Mouse (Mus musculus): ENCODE results near the gene Tmem150c. TPM values are rescaled to one million over a fixed set of nuclear protein-coding genes. Genes with fewer than 3 reads are reported as not detected.

Gene Tmem150c
- polyA plus RNA-seq, 2 experiments, result 0.24 to 0.37 TPM

GRCm38 (mm10) chr5:100178781-100179165 lies 19.2 kb upstream of the Tmem150c start:
- 0 out of 4 replicates have a peak, but pooled peaks cover 0 to 3% of the 10 kb centered on the region in 2 experiments for H3K4me1 ChIP-seq (replicated peaks; ENCODE audit: control insufficient read depth in 2 of 2, insufficient read depth in 2 of 2, low read length in 1 of 2)
- no peak for DNase-seq (ENCODE audit: low read depth in 3 of 3, low spot score in 3 of 3)
- H3K9ac ChIP-seq (replicated peaks), result no peak overlapping the region
- no peaks in the 10 kb centered on the region for H3K27me3 ChIP-seq (ENCODE audit: control insufficient read depth, insufficient read depth, low read length)
- no peak overlapping the region for H3K4me3 ChIP-seq (ENCODE audit: insufficient read depth in 1 of 2, low read depth in 2 of 2, low read length in 2 of 2)
- H3K27ac ChIP-seq, result no peak overlapping the region
- no peak for TF ChIP-seq CTCF (IDR thresholded peaks at IDR 0.05; ENCODE audit: low read depth)
- no peak for TF ChIP-seq EP300 (IDR thresholded peaks at IDR 0.05; ENCODE audit: low read depth)
- no peaks in the 10 kb centered on the region for H3K36me3 ChIP-seq (replicated peaks; ENCODE audit: control insufficient read depth, insufficient read depth, low read depth)
- no peaks in the 10 kb centered on the region for H3K9me3 ChIP-seq (ENCODE audit: control insufficient read depth, low read length)
- H3K4me2 ChIP-seq (ENCODE audit: low read depth), result no peak overlapping the region
- WGBS (ENCODE audit: insufficient replicate concordance), result 22% methylated on average over 2 of the region's 2 CpGs
- ATAC-seq (ENCODE audit: insufficient read depth), result no peak

GRCm38 (mm10) chr5:100178122-100178780 lies 18.6 kb upstream of the Tmem150c start:
- DNase-seq (ENCODE audit: low read depth in 3 of 3, low spot score in 3 of 3), result no peak
- Histone ChIP-seq H3K9me3 (ENCODE audit: control insufficient read depth, low read length) (no peaks in the 10 kb centered on the region), H3K36me3 (replicated peaks; ENCODE audit: control insufficient read depth, insufficient read depth, low read depth) (no peaks in the 10 kb centered on the region), H3K9ac (replicated peaks) (no peak overlapping the region), H3K4me3 (ENCODE audit: insufficient read depth in 1 of 2, low read depth in 2 of 2, low read length in 2 of 2) (no peak overlapping the region), H3K4me2 (ENCODE audit: low read depth) (no peak overlapping the region), H3K27me3 (ENCODE audit: control insufficient read depth, insufficient read depth, low read length) (no peaks in the 10 kb centered on the region), H3K27ac (no peak overlapping the region), H3K4me1 (replicated peaks; ENCODE audit: control insufficient read depth in 2 of 2, insufficient read depth in 2 of 2, low read length in 1 of 2) (0 out of 4 replicates have a peak, but pooled peaks cover 0 to 3% of the 10 kb centered on the region in 2 experiments)
- WGBS (ENCODE audit: insufficient replicate concordance), result 55% methylated on average over 4 of the region's 4 CpGs
- no peak for ATAC-seq (ENCODE audit: insufficient read depth)
- TF ChIP-seq EP300 (IDR thresholded peaks at IDR 0.05; ENCODE audit: low read depth) (no peak), CTCF (IDR thresholded peaks at IDR 0.05; ENCODE audit: low read depth) (no peak)

- ATAC-seq (ENCODE audit: insufficient read depth) (no peak), DNase-seq (ENCODE audit: low read depth in 3 of 3, low spot score in 3 of 3) (no peak)
- H3K36me3 ChIP-seq (replicated peaks; ENCODE audit: control insufficient read depth, insufficient read depth, low read depth), result no peaks in the 10 kb centered on the region
- no peaks in the 10 kb centered on the region for H3K9me3 ChIP-seq (ENCODE audit: control insufficient read depth, low read length)
- no peak for TF ChIP-seq CTCF (IDR thresholded peaks at IDR 0.05; ENCODE audit: low read depth)
- no peak for TF ChIP-seq EP300 (IDR thresholded peaks at IDR 0.05; ENCODE audit: low read depth)
- 0 out of 4 replicates have a peak, but pooled peaks cover 0 to 3% of the 10 kb centered on the region in 2 experiments for H3K4me1 ChIP-seq (replicated peaks; ENCODE audit: control insufficient read depth in 2 of 2, insufficient read depth in 2 of 2, low read length in 1 of 2)
- H3K4me3 ChIP-seq (ENCODE audit: insufficient read depth in 1 of 2, low read depth in 2 of 2, low read length in 2 of 2), result no peak overlapping the region
- no peaks in the 10 kb centered on the region for H3K27me3 ChIP-seq (ENCODE audit: control insufficient read depth, insufficient read depth, low read length)
- H3K4me2 ChIP-seq (ENCODE audit: low read depth), result no peak overlapping the region
- no peak overlapping the region for H3K9ac ChIP-seq (replicated peaks)
- H3K27ac ChIP-seq, result no peak overlapping the region
- WGBS (ENCODE audit: insufficient replicate concordance), result 58% methylated on average over 5 of the region's 5 CpGs
Measured at GRCm38 (mm10) chr5:100177547-100177946, 17.9 kb upstream of the Tmem150c start.

- ATAC-seq (ENCODE audit: insufficient read depth) (no peak), DNase-seq (ENCODE audit: low read depth in 3 of 3, low spot score in 3 of 3) (no peak)
- Histone ChIP-seq H3K36me3 (replicated peaks; ENCODE audit: control insufficient read depth, insufficient read depth, low read depth) (no peaks in the 10 kb centered on the region), H3K9ac (replicated peaks) (no peak overlapping the region), H3K27ac (no peak overlapping the region), H3K4me2 (ENCODE audit: low read depth) (no peak overlapping the region), H3K9me3 (ENCODE audit: control insufficient read depth, low read length) (no peaks in the 10 kb centered on the region), H3K4me1 (replicated peaks; ENCODE audit: control insufficient read depth in 2 of 2, insufficient read depth in 2 of 2, low read length in 1 of 2) (no peaks in the 10 kb centered on the region), H3K4me3 (ENCODE audit: insufficient read depth in 1 of 2, low read depth in 2 of 2, low read length in 2 of 2) (no peak overlapping the region), H3K27me3 (ENCODE audit: control insufficient read depth, insufficient read depth, low read length) (no peaks in the 10 kb centered on the region)
- WGBS (ENCODE audit: insufficient replicate concordance), result 54% methylated on average over 5 of the region's 5 CpGs
- TF ChIP-seq EP300 (IDR thresholded peaks at IDR 0.05; ENCODE audit: low read depth) (no peak), CTCF (IDR thresholded peaks at IDR 0.05; ENCODE audit: low read depth) (no peak)
Measured at GRCm38 (mm10) chr5:100176096-100176495, 16.5 kb upstream of the Tmem150c start.

- ATAC-seq (ENCODE audit: insufficient read depth), result no peak
- TF ChIP-seq EP300 (IDR thresholded peaks at IDR 0.05; ENCODE audit: low read depth) (no peak), CTCF (IDR thresholded peaks at IDR 0.05; ENCODE audit: low read depth) (no peak)
- WGBS (ENCODE audit: insufficient replicate concordance), result 64% methylated on average over 7 of the region's 7 CpGs
Measured at GRCm38 (mm10) chr5:100175582-100175981, 16.0 kb upstream of the Tmem150c start.

More at GRCm38 (mm10) chr5:100175582-100175981, 16.0 kb upstream of the Tmem150c start:
- Histone ChIP-seq H3K4me1 (replicated peaks; ENCODE audit: control insufficient read depth in 2 of 2, insufficient read depth in 2 of 2, low read length in 1 of 2) (no peaks in the 10 kb centered on the region), H3K27ac (no peak overlapping the region), H3K36me3 (replicated peaks; ENCODE audit: control insufficient read depth, insufficient read depth, low read depth) (no peaks in the 10 kb centered on the region), H3K4me2 (ENCODE audit: low read depth) (no peak overlapping the region), H3K9me3 (ENCODE audit: control insufficient read depth, low read length) (no peaks in the 10 kb centered on the region), H3K4me3 (ENCODE audit: insufficient read depth in 1 of 2, low read depth in 2 of 2, low read length in 2 of 2) (no peak overlapping the region), H3K9ac (replicated peaks) (no peak overlapping the region), H3K27me3 (ENCODE audit: control insufficient read depth, insufficient read depth, low read length) (no peaks in the 10 kb centered on the region)
- DNase-seq (ENCODE audit: low read depth in 3 of 3, low spot score in 3 of 3), result no peak

Data from liver, embryonic 14.5 days (tissue).